In genomic region chr13:64369805-64370172, GRCm38 (mm10) we compare ENCODE assay signal across 8 mouse cellular contexts. TPM values are rescaled to one million over a fixed set of nuclear protein-coding genes. Genes with fewer than 3 reads are reported as not detected.
DNase-seq lines count a peak whose midpoint lies in the region; ATAC-seq and TF ChIP-seq lines count a peak whose summit lies in the region.

No protein-coding gene starts in this region.

- dilution Hi-C loops in CH12.LX (cut with MboI; ENCODE audit: extremely low pct_ligation_motif_present, extremely low pct_unique_long_range_greater_than_20kb, low sequenced_read_pairs): no loop called here

- no peaks in the 10 kb centered on the region for H3K79me2 ChIP-seq in CH12.LX (replicated peaks; ENCODE audit: control insufficient read depth, extremely low read depth, insufficient read depth, poor library complexity, severe bottlenecking)

- no peaks in the 10 kb centered on the region for H3K27me3 ChIP-seq in heart, embryonic 13.5 days (replicated peaks)
- H3K27me3 ChIP-seq in CH12.LX (replicated peaks): peaks cover 2% of the 10 kb centered on the region
- H3K27me3 ChIP-seq in hindbrain, embryonic 13.5 days: no peaks in the 10 kb centered on the region
- no peaks in the 10 kb centered on the region for H3K27me3 ChIP-seq in lung, embryonic 15.5 days
- no peaks in the 10 kb centered on the region for H3K27me3 ChIP-seq in small intestine, adult 2 months (ENCODE audit: control insufficient read depth, insufficient read depth, low read length)

- TF ChIP-seq RAD21 in CH12.LX (IDR thresholded peaks at IDR 0.05; ENCODE audit: low read depth, low read length): no peak

- no peaks in the 10 kb centered on the region for H3K9me3 ChIP-seq in heart, embryonic 13.5 days
- no peaks in the 10 kb centered on the region for H3K9me3 ChIP-seq in CH12.LX (replicated peaks; ENCODE audit: low read length)
- H3K9me3 ChIP-seq in hindbrain, embryonic 13.5 days: no peaks in the 10 kb centered on the region
- H3K9me3 ChIP-seq in lung, embryonic 15.5 days: no peaks in the 10 kb centered on the region

- in situ Hi-C loops in CH12.LX (cut with MboI; ENCODE audit: low pct_ligation_motif_present, low pct_unique_long_range_greater_than_20kb, low sequenced_read_pairs): no loop called here

- peak overlapping the region; percentile 83 for H3K27ac ChIP-seq in heart, embryonic 13.5 days (replicated peaks)
- no peak overlapping the region for H3K27ac ChIP-seq in CH12.LX (ENCODE audit: insufficient read depth, low read depth)
- H3K27ac ChIP-seq in brown adipose tissue, adult 24 weeks (replicated peaks; ENCODE audit: low read depth, low read length): peak overlapping the region; percentile 57
- H3K27ac ChIP-seq in hindbrain, embryonic 13.5 days: peak overlapping the region; percentile 80
- 0 out of 2 replicates have a peak overlapping the region, but pooled peaks have one; percentile 15 for H3K27ac ChIP-seq in lung, embryonic 15.5 days
- H3K27ac ChIP-seq in small intestine, adult 2 months (ENCODE audit: insufficient read depth, low read depth, low read length): peak overlapping the region; percentile 42; the same call in 1 of the 2 replicates

- no peak for TF ChIP-seq CTCF in CH12.LX (conservative IDR thresholded peaks at IDR 0.05 in 1 of 2, IDR thresholded peaks at IDR 0.05 in 1 of 2; ENCODE audit: low read depth in 2 of 2, low read length in 2 of 2)
- TF ChIP-seq CTCF in small intestine, adult 2 months (IDR thresholded peaks at IDR 0.05; ENCODE audit: extremely low read depth, insufficient read length, insufficient replicate concordance, low read depth, low read length): no peak

- TF ChIP-seq POLR2A in CH12.LX (IDR thresholded peaks at IDR 0.05; ENCODE audit: low read depth, low read length): no peak
- no peak for TF ChIP-seq POLR2A in small intestine, adult 2 months (IDR thresholded peaks at IDR 0.05; ENCODE audit: low read depth, low read length)

- whole genome bisulfite sequencing in heart, embryonic 13.5 days: under 1% methylated on average over 29 of the region's 29 CpGs
- 0% methylated on average over 29 of the region's 29 CpGs for WGBS in hindbrain, embryonic 13.5 days
- WGBS in lung, embryonic 15.5 days: under 1% methylated on average over 29 of the region's 29 CpGs
- WGBS in small intestine, adult 2 months: under 1% methylated on average over 29 of the region's 29 CpGs

- TF ChIP-seq EP300 in CH12.LX (IDR thresholded peaks at IDR 0.05; ENCODE audit: low read length): no peak

- DNase-seq in heart, postnatal 36 days: no peak
- DNase-seq in CH12.LX (ENCODE audit: extremely low read depth): no peak
- DNase-seq in left cerebral cortex, adult 8-10 months (ENCODE audit: low spot score in 2 of 2): no peak

- peak overlapping the region; percentile 94 for H3K4me3 ChIP-seq in heart, embryonic 13.5 days
- H3K4me3 ChIP-seq in CH12.LX (replicated peaks in 1 of 3; ENCODE audit: low read depth in 2 of 3, low read length in 2 of 3, poor library complexity in 1 of 3): peak overlapping the region in 1 of 3 experiments; percentile 64
- peak overlapping the region; percentile 95 for H3K4me3 ChIP-seq in brown adipose tissue, adult 24 weeks (ENCODE audit: insufficient read depth, low read depth, low read length)
- peak overlapping the region; percentile 76 for H3K4me3 ChIP-seq in hindbrain, embryonic 13.5 days
- H3K4me3 ChIP-seq in lung, embryonic 15.5 days: peak overlapping the region; percentile 79
- H3K4me3 ChIP-seq in small intestine, adult 2 months (ENCODE audit: low read depth, low read length): peak overlapping the region; percentile 82

- peaks cover 41% of the 10 kb centered on the region for H3K36me3 ChIP-seq in heart, embryonic 13.5 days
- no peaks in the 10 kb centered on the region for H3K36me3 ChIP-seq in CH12.LX (replicated peaks in 1 of 2; ENCODE audit: control insufficient read depth in 1 of 2, insufficient read depth in 1 of 2, low read length in 1 of 2)
- H3K36me3 ChIP-seq in hindbrain, embryonic 13.5 days: peaks cover 30% of the 10 kb centered on the region
- H3K36me3 ChIP-seq in lung, embryonic 15.5 days: peaks cover 30% of the 10 kb centered on the region
- H3K36me3 ChIP-seq in small intestine, adult 2 months (ENCODE audit: control insufficient read depth, insufficient read depth, low read length): peaks cover 7% of the 10 kb centered on the region

- peaks cover 32% of the 10 kb centered on the region for H3K4me1 ChIP-seq in heart, embryonic 13.5 days
- peaks cover 0 to 7% of the 10 kb centered on the region in 2 experiments; a peak in 2 of 4 replicates for H3K4me1 ChIP-seq in CH12.LX (ENCODE audit: control insufficient read depth in 1 of 2, insufficient read depth in 2 of 2)
- H3K4me1 ChIP-seq in brown adipose tissue, adult 24 weeks (ENCODE audit: control insufficient read depth, insufficient read depth, insufficient read length, low read length): peaks cover 3% of the 10 kb centered on the region; the same call in 1 of the 2 replicates
- peaks cover 12% of the 10 kb centered on the region for H3K4me1 ChIP-seq in hindbrain, embryonic 13.5 days (replicated peaks)
- H3K4me1 ChIP-seq in lung, embryonic 15.5 days: peaks cover 11% of the 10 kb centered on the region
- H3K4me1 ChIP-seq in small intestine, adult 2 months (ENCODE audit: control insufficient read depth, insufficient read depth, insufficient read length, low read length): 0 out of 2 replicates have a peak, but pooled peaks cover 5% of the 10 kb centered on the region

- peak; percentile 48; the same call in 1 of the 2 replicates for ATAC-seq in heart, embryonic 13.5 days (ENCODE audit: extremely low read depth, insufficient number of reproducible peaks, low FRiP score, low TSS enrichment)
- ATAC-seq in hindbrain, embryonic 13.5 days (ENCODE audit: low FRiP score): peak; percentile 89
- peak; percentile 73 for ATAC-seq in lung, embryonic 15.5 days (ENCODE audit: borderline replicate concordance, extremely low read depth, low FRiP score, low TSS enrichment)

- H3K9ac ChIP-seq in heart, embryonic 13.5 days: peak overlapping the region; percentile 93
- no peak overlapping the region for H3K9ac ChIP-seq in CH12.LX (ENCODE audit: insufficient read depth, low read depth)
- H3K9ac ChIP-seq in hindbrain, embryonic 13.5 days: peak overlapping the region; percentile 81
- peak overlapping the region; percentile 69 for H3K9ac ChIP-seq in lung, embryonic 15.5 days

- peak overlapping the region; percentile 77 for H3K4me2 ChIP-seq in heart, embryonic 13.5 days
- peak overlapping the region; percentile 9; the same call in 1 of the 2 replicates for H3K4me2 ChIP-seq in CH12.LX (ENCODE audit: insufficient read depth, low read depth, poor library complexity, severe bottlenecking)
- H3K4me2 ChIP-seq in hindbrain, embryonic 13.5 days: peak overlapping the region; percentile 74
- H3K4me2 ChIP-seq in lung, embryonic 15.5 days: peak overlapping the region; percentile 88

- intact Hi-C loops in heart, postnatal 36 days (cut with DNase I): loop anchor here (1.0 to 5.0 kb wide), 5 partner anchors 25 to 122 kb away; partner anchors contain the start of gene Cdk20

TF ChIP-seq in CH12.LX, 34 proteins besides CTCF, POLR2A, EP300 and RAD21:
- no peak for TF ChIP-seq E2F4 (IDR thresholded peaks at IDR 0.05; ENCODE audit: insufficient replicate concordance, low read depth, low read length)
- TF ChIP-seq ELF1 (IDR thresholded peaks at IDR 0.05; ENCODE audit: low read depth, low read length): no peak

RNA-seq across cellular contexts. Expression of gene Ctsl, which starts 0.9 kb away (rescaled TPM):
- polyA plus RNA-seq in heart, embryonic 13.5 days (2015; fragmentation: Nextera tagmentation; extraction: Ambion mirVana): 257 and 294 TPM in 2 replicates
- 100 to 1,000 TPM; 280 to 282 TPM for total RNA-seq in heart, postnatal 36 days (2021)
- total RNA-seq in CH12.LX (2012; rRNA removed) (0.89 and 1.8 TPM in 2 replicates), CH12.LX (2014; rRNA removed) (4.6 and 5.7 TPM in 2 replicates)
- polyA plus RNA-seq in CH12.LX (2012; ENCODE audit: insufficient read length, low read depth): 6.5 and 8.1 TPM in 2 replicates
- polyA plus RNA-seq in brown adipose tissue, adult 24 weeks (2012; ENCODE audit: insufficient read depth, insufficient read length, missing spikeins): 155 and 172 TPM in 2 replicates
- 129 and 131 TPM in 2 replicates for polyA plus RNA-seq in hindbrain, embryonic 13.5 days (2015; fragmentation: Nextera tagmentation; extraction: Ambion mirVana)
- polyA plus RNA-seq in lung, embryonic 15.5 days (2015; fragmentation: Nextera tagmentation; extraction: Ambion mirVana): 165 and 203 TPM in 2 replicates
- 17.4 and 17.9 TPM in 2 replicates for polyA plus RNA-seq in small intestine, adult 2 months (2012; rRNA removed)
- 100 to 1,000 TPM; 129 to 196 (median 170) TPM for total RNA-seq in left cerebral cortex, adult 8-10 months (2022)

RNA-seq across cellular contexts. Expression of gene Aaed1, which starts 57.3 kb away (rescaled TPM):
- 62.9 and 68.6 TPM in 2 replicates for polyA plus RNA-seq in heart, embryonic 13.5 days (2015; fragmentation: Nextera tagmentation; extraction: Ambion mirVana)
- total RNA-seq in heart, postnatal 36 days (2021): 10 to 100 TPM; 65.5 to 68.2 TPM
- total RNA-seq in CH12.LX (2012; rRNA removed) (9.1 and 12.2 TPM in 2 replicates), CH12.LX (2014; rRNA removed) (19.3 and 22.1 TPM in 2 replicates)
- 8.2 and 8.3 TPM in 2 replicates for polyA plus RNA-seq in CH12.LX (2012; ENCODE audit: insufficient read length, low read depth)
- 58.9 and 62.9 TPM in 2 replicates for polyA plus RNA-seq in brown adipose tissue, adult 24 weeks (2012; ENCODE audit: insufficient read depth, insufficient read length, missing spikeins)
- polyA plus RNA-seq in hindbrain, embryonic 13.5 days (2015; fragmentation: Nextera tagmentation; extraction: Ambion mirVana): 15.8 and 16.7 TPM in 2 replicates
- 56.5 and 60.2 TPM in 2 replicates for polyA plus RNA-seq in lung, embryonic 15.5 days (2015; fragmentation: Nextera tagmentation; extraction: Ambion mirVana)
- 2.5 and 4.4 TPM in 2 replicates for polyA plus RNA-seq in small intestine, adult 2 months (2012; rRNA removed)
- total RNA-seq in left cerebral cortex, adult 8-10 months (2022): 10 to 100 TPM; 21.0 to 23.6 (median 23.1) TPM

Comparison
In these comparisons a context has a peak if more than half of its experiments do, and no peak if none do; other contexts are left out.
1. H3K4me2 ChIP-seq: peak in every context shown above with its lines; median percentile 88 in lung, embryonic 15.5 days; 77 in heart, embryonic 13.5 days; 74 in hindbrain, embryonic 13.5 days; 9 in CH12.LX.